Mouse (Mus musculus) left cerebral cortex, postnatal 25 days (tissue): ENCODE measurements around the gene Jazf1. TPM values are rescaled to one million over a fixed set of nuclear protein-coding genes. Genes with fewer than 3 reads are reported as not detected.
A peak's percentile ranks its signal among the peaks of the same experiment; 100 is the strongest.

Source experiments
- DNase-seq, 2 experiments: peaks; one replicate each; pipeline ENCODE4 v3.0.0; 2022; ENCODE audit warnings: low spot score in 2 of 2, mixed read lengths in 1 of 2
- intact Hi-C: fragments of 180-260 bp; cut with DNase I; formaldehyde crosslinking; loops from one replicate; pipeline ENCODE4 v1.15.1; 2025
- total RNA-seq, 2 experiments: library from RNA; stranded (reverse); gene quantifications; 2 replicates each; pipeline ENCODE4 v1.2.3; 2021

Gene Jazf1
- total RNA-seq, 2 experiments from 2014 or later: 32.8 to 35.3 TPM

- DNase-seq: no peak
- intact Hi-C loops: no loop called here
These were observed 105.6 kb downstream of the Jazf1 start for GRCm38 (mm10) chr6:52962600-52963429.

GRCm38 (mm10) chr6:52961660-52962490 is 106.6 kb downstream of the Jazf1 start:
- DNase-seq: no peak
- intact Hi-C loops: no loop called here

GRCm38 (mm10) chr6:52957730-52958129 is 110.7 kb downstream of the Jazf1 start:
- DNase-seq: peak; percentile 61 to 71
- intact Hi-C loops: no loop called here

GRCm38 (mm10) chr6:52956131-52956530 is 112.3 kb downstream of the Jazf1 start:
- DNase-seq: no peak

GRCm38 (mm10) chr6:52955304-52955703 is 113.1 kb downstream of the Jazf1 start:
- intact Hi-C loops: no loop called here
- DNase-seq: no peak

More at GRCm38 (mm10) chr6:52956131-52956530, 112.3 kb downstream of the Jazf1 start:
- intact Hi-C loops: no loop called here

- no peak for DNase-seq
- intact Hi-C loops: no loop called here
These were observed 113.6 kb downstream of the Jazf1 start for GRCm38 (mm10) chr6:52954861-52955260.

- intact Hi-C loops: no loop called here
- DNase-seq: no peak
These were observed 114.0 kb downstream of the Jazf1 start for GRCm38 (mm10) chr6:52954441-52954840.

- no peak for DNase-seq
These were observed 115.9 kb downstream of the Jazf1 start for GRCm38 (mm10) chr6:52952526-52952900.

GRCm38 (mm10) chr6:52951871-52952525 is 116.4 kb downstream of the Jazf1 start:
- intact Hi-C loops: no loop called here
- no peak for DNase-seq

More at GRCm38 (mm10) chr6:52952526-52952900, 115.9 kb downstream of the Jazf1 start:
- intact Hi-C loops: no loop called here

- no peak for DNase-seq
- intact Hi-C loops: no loop called here
These were observed 118.1 kb downstream of the Jazf1 start for GRCm38 (mm10) chr6:52950371-52950770.

- intact Hi-C loops: no loop called here
These were observed 125.9 kb downstream of the Jazf1 start for GRCm38 (mm10) chr6:52942534-52942933.

GRCm38 (mm10) chr6:52942101-52942500 is 126.3 kb downstream of the Jazf1 start:
- intact Hi-C loops: no loop called here

More at GRCm38 (mm10) chr6:52942534-52942933, 125.9 kb downstream of the Jazf1 start:
- DNase-seq: no peak

GRCm38 (mm10) chr6:52937916-52938315 is 130.5 kb downstream of the Jazf1 start:
- no peak for DNase-seq
- intact Hi-C loops: no loop called here

More at GRCm38 (mm10) chr6:52942101-52942500, 126.3 kb downstream of the Jazf1 start:
- DNase-seq: no peak

- DNase-seq: peak in 1 of 2 experiments; percentile 48
- intact Hi-C loops: no loop called here
These were observed 131.4 kb downstream of the Jazf1 start for GRCm38 (mm10) chr6:52936995-52937394.

- DNase-seq: no peak
- intact Hi-C loops: no loop called here
These were observed 134.4 kb downstream of the Jazf1 start for GRCm38 (mm10) chr6:52934021-52934420.

- intact Hi-C loops: no loop called here
- no peak for DNase-seq
These were observed 135.7 kb downstream of the Jazf1 start for GRCm38 (mm10) chr6:52932603-52933178.

- intact Hi-C loops: loop anchor here (5.0 kb wide), 1 partner anchor 58 kb away; no protein-coding TSS in a partner anchor
- DNase-seq: no peak
These were observed 139.1 kb downstream of the Jazf1 start for GRCm38 (mm10) chr6:52929358-52929757.

- DNase-seq: no peak
These were observed 141.5 kb downstream of the Jazf1 start for GRCm38 (mm10) chr6:52926947-52927346.

GRCm38 (mm10) chr6:52925458-52926042 is 142.9 kb downstream of the Jazf1 start:
- intact Hi-C loops: loop anchor here (2.0 to 5.0 kb wide), 2 partner anchors 43 to 62 kb away; no protein-coding TSS in a partner anchor
- DNase-seq: no peak

More at GRCm38 (mm10) chr6:52926947-52927346, 141.5 kb downstream of the Jazf1 start:
- intact Hi-C loops: loop anchor here (2.0 to 5.0 kb wide), 2 partner anchors 42 to 60 kb away; no protein-coding TSS in a partner anchor
